Mouse (Mus musculus): ENCODE data around the gene Vav1.

The Vav1 gene

GRCm38 (mm10) chr17:57278943-57279590 lies at the start of gene Vav1:
Gene Vav1 (plus strand): TSS chr17:57279100.
- DNase-seq = peak; percentile 84 to 89

GRCm38 (mm10) chr17:57229851-57230727 lies 48.8 kb upstream of the Vav1 start:
- DNase-seq = peak in 1 of 2 experiments; percentile 21

- DNase-seq = no peak
These were observed 48.2 kb upstream of the Vav1 start for GRCm38 (mm10) chr17:57230728-57231125.

- DNase-seq = no peak
These were observed 47.6 kb upstream of the Vav1 start for GRCm38 (mm10) chr17:57231321-57231771.

GRCm38 (mm10) chr17:57232200-57232599 lies 46.7 kb upstream of the Vav1 start:
- no peak for DNase-seq

- DNase-seq = no peak
These were observed 45.9 kb upstream of the Vav1 start for GRCm38 (mm10) chr17:57233038-57233437.

GRCm38 (mm10) chr17:57234254-57234928 lies 44.5 kb upstream of the Vav1 start:
- no peak for DNase-seq

- DNase-seq = no peak
These were observed 43.1 kb upstream of the Vav1 start for GRCm38 (mm10) chr17:57235803-57236202.

GRCm38 (mm10) chr17:57237181-57237580 lies 41.7 kb upstream of the Vav1 start:
- no peak for DNase-seq

GRCm38 (mm10) chr17:57243650-57244370 lies 35.1 kb upstream of the Vav1 start:
- no peak for DNase-seq

GRCm38 (mm10) chr17:57245311-57245929 lies 33.5 kb upstream of the Vav1 start:
- no peak for DNase-seq

- DNase-seq = no peak
These were observed 32.1 kb upstream of the Vav1 start for GRCm38 (mm10) chr17:57246663-57247392.

GRCm38 (mm10) chr17:57247393-57248200 lies 31.3 kb upstream of the Vav1 start:
- DNase-seq = peak; percentile 75 to 78

GRCm38 (mm10) chr17:57248201-57248699 lies 30.6 kb upstream of the Vav1 start, which contains the start of gene Gpr108:
Gene Gpr108 (minus strand): TSS chr17:57248446.
- DNase-seq = peak; percentile 76 to 82

GRCm38 (mm10) chr17:57248771-57249170 lies 30.1 kb upstream of the Vav1 start:
- peak in 1 of 2 experiments; percentile 32 for DNase-seq

GRCm38 (mm10) chr17:57249186-57250181 lies 29.4 kb upstream of the Vav1 start, which contains the start of gene Trip10:
Gene Trip10 (plus strand): TSS chr17:57249455.
- peak; percentile 95 to 100 for DNase-seq

- DNase-seq = peak in 1 of 2 experiments; percentile 28
These were observed 28.3 kb upstream of the Vav1 start for GRCm38 (mm10) chr17:57250461-57251160.

- DNase-seq = no peak
These were observed 27.5 kb upstream of the Vav1 start for GRCm38 (mm10) chr17:57251431-57251830.
